Mouse (Mus musculus) CD8-positive naive resting alpha-beta T cell, adult 57 days (primary cell): Measurements from ENCODE around the gene Tm9sf4. TPM values are rescaled to one million over a fixed set of nuclear protein-coding genes. Genes with fewer than 3 reads are reported as not detected.

Experiments
- total RNA-seq: library from RNA; stranded (reverse); gene quantifications from one replicate; pipeline ENCODE4 v1.2.4, GENCODE M21; 2023

The Tm9sf4 gene
- 77.3 TPM for total RNA-seq

GRCm38 (mm10) chr2:153160844-153161683 lies at the start of gene Tm9sf4:
Gene Tm9sf4, plus strand, starts transcription at chr2:153161303.

GRCm38 (mm10) chr2:153224946-153225594 lies 64.0 kb downstream of the Tm9sf4 start, which contains the start of gene Tspyl3:
Gene Tspyl3, minus strand, starts transcription at chr2:153225441.

GRCm38 (mm10) chr2:153241250-153242014 lies 80.3 kb downstream of the Tm9sf4 start, which contains the start of the genes Plagl2 and Pofut1:
Gene Plagl2, minus strand, starts transcription at chr2:153241426.
Gene Pofut1, plus strand, starts transcription at chr2:153241533.

Other genes starting within 250 kb of the Tm9sf4 start
- not detected for gene Mylk2, start 250.0 kb upstream of the Tm9sf4 start, total RNA-seq
- gene Foxs1, start 228.1 kb upstream of the Tm9sf4 start, total RNA-seq = not detected
- gene Dusp15, start 209.6 kb upstream of the Tm9sf4 start, total RNA-seq = not detected
- not detected for gene Ttll9, start 198.8 kb upstream of the Tm9sf4 start, total RNA-seq
- 75.9 TPM for gene Pdrg1, start 145.9 kb upstream of the Tm9sf4 start, total RNA-seq
- gene Xkr7, start 129.5 kb upstream of the Tm9sf4 start, total RNA-seq = not detected
- not detected for gene Ccm2l, start 95.3 kb upstream of the Tm9sf4 start, total RNA-seq
- gene Hck, start 52.8 kb upstream of the Tm9sf4 start, total RNA-seq = 13.5 TPM
- 17.5 TPM for gene Tspyl3, start 64.1 kb downstream of the Tm9sf4 start, total RNA-seq
- 18.5 TPM for gene Plagl2, start 80.1 kb downstream of the Tm9sf4 start, total RNA-seq
- gene Pofut1, start 80.2 kb downstream of the Tm9sf4 start, total RNA-seq = 28.0 TPM
- 23.9 TPM for gene Kif3b, start 130.1 kb downstream of the Tm9sf4 start, total RNA-seq
- 61.6 TPM for gene Asxl1, start 184.5 kb downstream of the Tm9sf4 start, total RNA-seq